Mouse (Mus musculus): ENCODE results near the gene Mfsd13b. TPM values are rescaled to one million over a fixed set of nuclear protein-coding genes. Genes with fewer than 3 reads are reported as not detected.
A peak's percentile ranks its signal among the peaks of the same experiment; 100 is the strongest.

Mfsd13b gene
- polyA plus RNA-seq (2015; fragmentation: Nextera tagmentation; extraction: Ambion mirVana) = 0.24 TPM in 1 of 2 replicates, not detected in the other

DNA sequence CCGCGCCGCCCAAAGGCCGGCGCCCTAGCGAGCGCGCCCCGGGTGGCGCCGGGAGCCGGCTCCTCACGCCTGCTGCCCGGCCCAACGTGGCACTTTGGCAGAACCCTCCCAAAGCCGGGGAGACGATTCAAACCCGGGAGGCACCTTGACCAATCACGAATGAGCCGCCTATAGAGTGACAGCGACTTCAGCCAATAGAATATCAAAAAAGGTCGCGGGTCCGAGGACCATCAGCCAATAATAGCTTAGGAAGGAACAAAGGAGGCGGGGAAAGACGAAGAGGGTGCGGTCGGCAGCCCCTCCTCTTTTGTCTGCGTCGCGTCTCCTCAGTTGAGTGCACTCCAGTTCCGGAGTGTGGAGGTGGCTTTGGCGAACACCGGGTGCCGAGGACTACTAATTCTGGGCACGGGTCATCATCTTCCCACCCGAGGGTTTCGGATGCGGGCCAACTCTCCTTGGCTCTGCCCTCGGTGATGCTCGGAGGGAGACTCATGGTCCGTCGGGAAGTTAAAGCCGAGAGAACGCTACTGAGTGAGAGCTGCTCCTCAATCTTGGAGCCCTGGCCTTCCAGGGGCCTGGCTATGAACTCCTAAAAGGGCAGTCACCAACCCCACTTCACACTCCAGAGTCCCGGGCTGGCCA, at the start of gene Mfsd13b, which contains the start of gene Cdr2:
TSS of gene Mfsd13b (plus strand) at position 310 of the 642 bp plus-strand sequence.
TSS of gene Cdr2 (minus strand) at position 113 of the 642 bp plus-strand sequence.
- under 1% methylated on average over 44 of the region's 46 CpGs for WGBS
- H3K9ac ChIP-seq (replicated peaks; ENCODE audit: low read length) = peak within 1 kb of the TSS; percentile 86
- no peaks in the 10 kb centered on the region for H3K27me3 ChIP-seq (ENCODE audit: insufficient read depth, low read length)
- H3K9me3 ChIP-seq (ENCODE audit: low read length) = no peaks in the 10 kb centered on the region
- peak within 1 kb of the TSS; percentile 76 for H3K27ac ChIP-seq (ENCODE audit: low read length)
- H3K36me3 ChIP-seq (ENCODE audit: insufficient read depth, low read length) = no peaks in the 10 kb centered on the region
- H3K4me1 ChIP-seq (ENCODE audit: insufficient read depth, low read length) = peaks cover 21% of the 10 kb centered on the region
- H3K4me2 ChIP-seq (replicated peaks; ENCODE audit: low read depth, low read length) = peak within 1 kb of the TSS; percentile 85
- H3K4me3 ChIP-seq (ENCODE audit: low read length) = peak within 1 kb of the TSS; percentile 89
- ATAC-seq (ENCODE audit: low FRiP score, low TSS enrichment) = peak; percentile 96

DNA sequence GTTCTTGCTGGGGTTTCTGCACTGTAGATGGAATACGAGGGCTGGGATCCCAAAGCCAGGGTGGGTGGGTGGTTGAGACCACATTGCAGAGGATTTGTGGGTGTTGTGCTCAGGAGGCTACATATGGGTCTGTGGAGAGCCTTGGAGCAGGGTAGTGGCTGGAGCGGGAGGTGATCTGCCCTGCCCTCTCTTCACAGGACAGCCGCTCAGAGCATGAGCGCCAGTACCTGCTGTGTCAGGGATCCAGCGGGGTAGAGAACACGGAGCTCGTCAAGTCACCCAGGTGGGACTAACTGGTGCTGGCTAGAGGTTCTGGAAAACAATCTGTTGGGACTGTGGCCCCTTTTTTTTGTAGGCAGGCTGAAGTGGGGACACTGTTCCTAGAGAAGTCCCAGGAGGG, 49.2 kb upstream of the Mfsd13b start:
- Histone ChIP-seq H3K4me3 (ENCODE audit: low read length) (no peak overlapping the region), H3K9ac (replicated peaks; ENCODE audit: low read length) (no peak overlapping the region), H3K27me3 (ENCODE audit: insufficient read depth, low read length) (no peaks in the 10 kb centered on the region), H3K9me3 (ENCODE audit: low read length) (no peaks in the 10 kb centered on the region), H3K4me1 (ENCODE audit: insufficient read depth, low read length) (no peaks in the 10 kb centered on the region), H3K4me2 (replicated peaks; ENCODE audit: low read depth, low read length) (no peak overlapping the region), H3K27ac (ENCODE audit: low read length) (no peak overlapping the region), H3K36me3 (ENCODE audit: insufficient read depth, low read length) (peaks cover 79% of the 10 kb centered on the region)
- no peak for ATAC-seq (ENCODE audit: low FRiP score, low TSS enrichment)
- WGBS = 87% methylated on average over 7 of the region's 7 CpGs

- no peak for ATAC-seq (ENCODE audit: low FRiP score, low TSS enrichment)
- H3K4me2 ChIP-seq (replicated peaks; ENCODE audit: low read depth, low read length) = no peak overlapping the region
- no peaks in the 10 kb centered on the region for H3K4me1 ChIP-seq (ENCODE audit: insufficient read depth, low read length)
- H3K27me3 ChIP-seq (ENCODE audit: insufficient read depth, low read length) = no peaks in the 10 kb centered on the region
- H3K36me3 ChIP-seq (ENCODE audit: insufficient read depth, low read length) = peaks cover 79% of the 10 kb centered on the region
- no peak overlapping the region for H3K9ac ChIP-seq (replicated peaks; ENCODE audit: low read length)
- H3K9me3 ChIP-seq (ENCODE audit: low read length) = no peaks in the 10 kb centered on the region
- no peak overlapping the region for H3K27ac ChIP-seq (ENCODE audit: low read length)
- WGBS = 87% methylated on average over 5 of the region's 5 CpGs
- no peak overlapping the region for H3K4me3 ChIP-seq (ENCODE audit: low read length)
Measured at GRCm38 (mm10) chr7:120933680-120934195, 48.6 kb upstream of the Mfsd13b start.

DNA sequence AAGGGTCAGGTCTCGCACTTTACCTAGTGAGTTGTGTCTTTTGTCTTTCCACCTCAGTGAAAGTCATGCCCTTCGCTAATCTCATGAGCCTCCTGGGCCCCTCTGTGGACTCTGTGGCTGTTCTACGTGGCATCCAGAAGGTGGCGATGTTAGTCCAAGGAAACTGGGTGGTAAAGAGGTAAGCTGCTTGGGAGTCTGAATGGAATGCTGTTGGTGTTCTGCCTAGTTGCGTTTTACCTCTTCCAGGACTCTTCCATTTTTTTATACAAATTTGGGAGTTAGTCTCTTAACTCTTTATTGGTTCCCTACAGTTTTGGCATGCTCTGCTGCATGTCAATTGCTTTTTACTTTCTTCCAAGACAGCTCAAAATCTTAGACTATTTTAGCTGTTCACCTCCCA, 47.6 kb upstream of the Mfsd13b start:
- Histone ChIP-seq H3K9ac (replicated peaks; ENCODE audit: low read length) (no peak overlapping the region), H3K27me3 (ENCODE audit: insufficient read depth, low read length) (no peaks in the 10 kb centered on the region), H3K4me2 (replicated peaks; ENCODE audit: low read depth, low read length) (no peak overlapping the region), H3K4me1 (ENCODE audit: insufficient read depth, low read length) (no peaks in the 10 kb centered on the region), H3K27ac (ENCODE audit: low read length) (no peak overlapping the region), H3K36me3 (ENCODE audit: insufficient read depth, low read length) (peaks cover 79% of the 10 kb centered on the region), H3K9me3 (ENCODE audit: low read length) (no peaks in the 10 kb centered on the region), H3K4me3 (ENCODE audit: low read length) (no peak overlapping the region)
- 26% methylated on average over 5 of the region's 5 CpGs for WGBS
- ATAC-seq (ENCODE audit: low FRiP score, low TSS enrichment) = peak; percentile 62; the same call in 1 of the 2 replicates

DNA sequence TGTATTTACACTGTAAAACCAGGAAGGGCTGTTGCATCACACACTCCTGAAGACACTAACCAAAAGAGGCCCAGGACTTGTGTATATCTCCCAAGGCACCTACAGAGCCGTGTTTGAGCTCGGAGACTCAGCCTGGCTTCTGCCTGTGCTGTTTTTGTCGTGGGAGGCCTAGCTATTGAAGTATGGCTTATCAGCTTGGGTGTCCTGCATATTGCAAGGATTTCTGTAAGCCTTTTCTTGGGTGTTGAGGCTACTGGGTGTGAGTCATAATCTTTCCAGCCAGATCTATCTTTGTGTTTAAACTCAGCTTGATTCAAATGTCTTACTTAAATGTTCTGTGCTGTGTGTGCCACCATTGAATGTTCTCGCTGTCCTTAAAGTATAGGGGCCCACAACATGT, 45.8 kb upstream of the Mfsd13b start:
- WGBS = 91% methylated on average over 4 of the region's 4 CpGs
- Histone ChIP-seq H3K4me1 (ENCODE audit: insufficient read depth, low read length) (no peaks in the 10 kb centered on the region), H3K9me3 (ENCODE audit: low read length) (no peaks in the 10 kb centered on the region), H3K4me3 (ENCODE audit: low read length) (no peak overlapping the region), H3K27me3 (ENCODE audit: insufficient read depth, low read length) (no peaks in the 10 kb centered on the region), H3K4me2 (replicated peaks; ENCODE audit: low read depth, low read length) (no peak overlapping the region), H3K36me3 (ENCODE audit: insufficient read depth, low read length) (peaks cover 80% of the 10 kb centered on the region), H3K9ac (replicated peaks; ENCODE audit: low read length) (no peak overlapping the region), H3K27ac (ENCODE audit: low read length) (no peak overlapping the region)
- ATAC-seq (ENCODE audit: low FRiP score, low TSS enrichment) = no peak

DNA sequence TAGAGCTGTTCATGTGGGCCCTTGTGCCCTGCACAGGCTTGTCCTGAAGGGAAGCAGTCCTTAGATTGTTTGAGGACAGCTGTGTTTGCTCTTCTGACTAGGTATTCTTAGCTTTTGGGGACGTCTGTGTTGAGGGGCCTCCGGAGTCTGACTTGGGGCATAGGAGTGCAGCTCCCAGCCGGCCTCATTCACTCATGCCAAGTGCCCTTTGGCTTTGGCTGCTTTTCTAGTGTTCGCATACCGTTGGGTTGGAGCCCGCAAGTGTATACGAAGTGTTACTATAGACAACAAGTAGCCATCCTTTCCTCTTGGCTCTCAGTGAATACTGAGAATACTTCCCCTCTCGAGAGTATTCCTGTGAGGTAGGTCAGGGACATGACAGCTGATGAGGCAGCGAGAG, 44.1 kb upstream of the Mfsd13b start:
- WGBS = 84% methylated on average over 9 of the region's 9 CpGs
- no peak overlapping the region for H3K4me3 ChIP-seq (ENCODE audit: low read length)
- H3K9me3 ChIP-seq (ENCODE audit: low read length) = no peaks in the 10 kb centered on the region
- ATAC-seq (ENCODE audit: low FRiP score, low TSS enrichment) = no peak
- no peaks in the 10 kb centered on the region for H3K27me3 ChIP-seq (ENCODE audit: insufficient read depth, low read length)
- H3K36me3 ChIP-seq (ENCODE audit: insufficient read depth, low read length) = peaks cover 84% of the 10 kb centered on the region
- no peak overlapping the region for H3K9ac ChIP-seq (replicated peaks; ENCODE audit: low read length)
- H3K4me2 ChIP-seq (replicated peaks; ENCODE audit: low read depth, low read length) = no peak overlapping the region
- no peak overlapping the region for H3K27ac ChIP-seq (ENCODE audit: low read length)
- no peaks in the 10 kb centered on the region for H3K4me1 ChIP-seq (ENCODE audit: insufficient read depth, low read length)

GRCm38 (mm10) chr7:120940343-120940742, 42.0 kb upstream of the Mfsd13b start:
- no peak overlapping the region for H3K9ac ChIP-seq (replicated peaks; ENCODE audit: low read length)
- WGBS = 90% methylated on average over 12 of the region's 12 CpGs
- no peak overlapping the region for H3K4me2 ChIP-seq (replicated peaks; ENCODE audit: low read depth, low read length)
- ATAC-seq (ENCODE audit: low FRiP score, low TSS enrichment) = no peak
- H3K9me3 ChIP-seq (ENCODE audit: low read length) = no peaks in the 10 kb centered on the region
- H3K27me3 ChIP-seq (ENCODE audit: insufficient read depth, low read length) = no peaks in the 10 kb centered on the region
- no peak overlapping the region for H3K27ac ChIP-seq (ENCODE audit: low read length)
- no peak overlapping the region for H3K4me3 ChIP-seq (ENCODE audit: low read length)
- no peaks in the 10 kb centered on the region for H3K4me1 ChIP-seq (ENCODE audit: insufficient read depth, low read length)
- H3K36me3 ChIP-seq (ENCODE audit: insufficient read depth, low read length) = peaks cover 79% of the 10 kb centered on the region

- H3K4me2 ChIP-seq (replicated peaks; ENCODE audit: low read depth, low read length) = no peak overlapping the region
- 93% methylated on average over 6 of the region's 6 CpGs for WGBS
- H3K4me3 ChIP-seq (ENCODE audit: low read length) = no peak overlapping the region
- H3K4me1 ChIP-seq (ENCODE audit: insufficient read depth, low read length) = no peaks in the 10 kb centered on the region
- no peak overlapping the region for H3K27ac ChIP-seq (ENCODE audit: low read length)
- H3K36me3 ChIP-seq (ENCODE audit: insufficient read depth, low read length) = peaks cover 75% of the 10 kb centered on the region
- H3K27me3 ChIP-seq (ENCODE audit: insufficient read depth, low read length) = no peaks in the 10 kb centered on the region
- no peaks in the 10 kb centered on the region for H3K9me3 ChIP-seq (ENCODE audit: low read length)
- ATAC-seq (ENCODE audit: low FRiP score, low TSS enrichment) = no peak
- no peak overlapping the region for H3K9ac ChIP-seq (replicated peaks; ENCODE audit: low read length)
Measured at GRCm38 (mm10) chr7:120941214-120941613, 41.1 kb upstream of the Mfsd13b start.

- whole genome bisulfite sequencing = 60% methylated on average over 1 of the region's 1 CpGs
Measured at GRCm38 (mm10) chr7:120942506-120942905, 39.8 kb upstream of the Mfsd13b start.

DNA sequence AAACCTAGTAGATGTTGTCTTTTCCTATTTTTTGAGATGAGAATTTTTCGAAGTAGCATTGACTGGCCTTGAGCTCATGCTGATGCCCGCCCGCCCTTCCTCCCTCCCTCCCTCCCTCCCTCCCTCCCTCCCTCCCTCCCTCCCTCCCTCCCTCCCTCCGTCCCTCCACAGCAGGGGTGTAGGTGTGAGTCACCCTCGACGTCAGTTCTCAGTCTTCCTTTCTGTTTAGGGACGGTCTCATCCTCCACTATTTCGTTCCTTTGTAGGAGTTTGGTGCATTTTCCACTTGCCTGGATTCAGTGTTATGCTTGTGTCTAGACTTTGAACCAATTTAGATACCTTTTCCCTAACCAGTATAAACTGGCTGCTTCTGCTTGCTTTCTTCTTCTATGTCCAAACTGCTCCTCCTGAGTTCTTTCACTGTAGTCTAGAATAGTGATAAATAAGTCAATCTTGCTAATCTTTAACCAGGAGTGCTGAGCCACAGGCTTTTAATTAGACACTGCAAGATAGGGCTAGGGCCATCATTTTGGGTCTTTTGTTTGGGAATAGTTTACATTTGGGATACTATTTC, 38.3 kb upstream of the Mfsd13b start:
- H3K27ac ChIP-seq (ENCODE audit: low read length) = no peak overlapping the region

More at GRCm38 (mm10) chr7:120942506-120942905, 39.8 kb upstream of the Mfsd13b start:
- Histone ChIP-seq H3K4me2 (replicated peaks; ENCODE audit: low read depth, low read length) (no peak overlapping the region), H3K9me3 (ENCODE audit: low read length) (no peaks in the 10 kb centered on the region), H3K36me3 (ENCODE audit: insufficient read depth, low read length) (peaks cover 63% of the 10 kb centered on the region), H3K9ac (replicated peaks; ENCODE audit: low read length) (no peak overlapping the region), H3K27me3 (ENCODE audit: insufficient read depth, low read length) (no peaks in the 10 kb centered on the region), H3K27ac (ENCODE audit: low read length) (no peak overlapping the region; the same call in 1 of the 2 replicates), H3K4me1 (ENCODE audit: insufficient read depth, low read length) (no peaks in the 10 kb centered on the region), H3K4me3 (ENCODE audit: low read length) (no peak overlapping the region)
- ATAC-seq (ENCODE audit: low FRiP score, low TSS enrichment) = no peak

More for the DNA sequence above, 38.3 kb upstream of the Mfsd13b start:
- peak; percentile 73 for ATAC-seq (ENCODE audit: low FRiP score, low TSS enrichment)
- no peak overlapping the region for H3K4me3 ChIP-seq (ENCODE audit: low read length)
- no peaks in the 10 kb centered on the region for H3K27me3 ChIP-seq (ENCODE audit: insufficient read depth, low read length)
- no peak overlapping the region for H3K9ac ChIP-seq (replicated peaks; ENCODE audit: low read length)
- H3K4me2 ChIP-seq (replicated peaks; ENCODE audit: low read depth, low read length) = no peak overlapping the region
- WGBS = 68% methylated on average over 7 of the region's 8 CpGs
- no peaks in the 10 kb centered on the region for H3K9me3 ChIP-seq (ENCODE audit: low read length)
- H3K4me1 ChIP-seq (ENCODE audit: insufficient read depth, low read length) = no peaks in the 10 kb centered on the region
- peaks cover 53% of the 10 kb centered on the region for H3K36me3 ChIP-seq (ENCODE audit: insufficient read depth, low read length)

Data from kidney, embryonic 16.5 days (tissue).